Mouse (Mus musculus) spleen, adult 2 months (tissue): ENCODE data around the gene Grik2.

Experiments
- CTCF ChIP-seq: fragments of 200-500 bp; IDR thresholded peaks from 2 replicates; pipeline ENCODE4 v1.5.1; 2011; ENCODE audit warnings: mild to moderate bottlenecking, inconsistent platforms; ENCODE audit not compliant: insufficient read depth, insufficient read length, insufficient replicate concordance; ENCODE audit errors: extremely low read depth
- POLR2A ChIP-seq: fragments of 200-500 bp; IDR thresholded peaks from 2 replicates; pipeline ENCODE4 v1.6.1; 2011; ENCODE audit warnings: low read depth, low read length, inconsistent platforms

DNA sequence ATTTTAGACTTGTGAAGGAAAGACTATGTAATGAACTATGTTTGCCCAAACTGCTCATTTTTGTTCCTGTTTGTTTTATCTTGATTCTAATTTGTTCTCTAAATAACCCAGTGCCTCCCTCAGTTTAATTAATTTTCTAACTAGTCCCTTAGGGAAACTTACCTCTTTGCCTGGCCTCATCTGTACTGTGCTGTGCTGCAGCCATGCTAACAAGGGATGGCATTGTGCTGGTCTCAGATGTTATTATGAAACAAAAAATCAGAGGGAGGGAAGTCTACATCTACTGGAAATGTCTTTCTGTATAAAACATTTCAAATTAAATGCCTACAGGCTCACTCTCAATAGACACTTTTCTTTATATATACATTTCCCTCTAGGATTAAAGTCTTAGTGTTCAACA is 335.0 kb downstream of the Grik2 start:
- TF ChIP-seq POLR2A = no peak
- no peak for TF ChIP-seq CTCF
